21 mouse cellular contexts compared by ENCODE assay signal in the genomic region with DNA sequence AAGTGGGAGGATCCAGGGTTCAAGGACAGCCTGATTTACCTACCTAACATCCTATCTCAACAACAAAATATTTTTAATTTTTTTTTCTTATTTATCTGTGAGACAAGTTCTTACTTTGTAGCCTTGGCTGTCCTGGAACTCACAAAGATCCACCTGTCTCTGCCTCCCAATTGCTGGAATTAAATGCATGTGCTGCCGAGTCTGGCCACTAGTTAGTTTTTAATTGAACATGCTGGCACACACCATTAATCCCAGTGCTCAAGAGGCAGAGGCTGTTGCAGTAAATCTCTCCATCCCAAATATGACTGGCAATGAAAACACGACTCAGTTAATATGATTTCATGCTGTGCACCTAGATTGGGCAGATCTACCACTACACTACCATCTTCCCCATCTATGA. TPM values are rescaled to one million over a fixed set of nuclear protein-coding genes. Genes with fewer than 3 reads are reported as not detected.
"Had no signal": no experiment of that assay in that cellular context is flagged by ENCODE, and none has a peak within 500 bp of the region (broad histone marks: within the 10 kb centered on the region; RNA-seq: fewer than 3 reads in every experiment).

No protein-coding gene starts in this region.

- H3K36me3 ChIP-seq: kidney, embryonic 15.5 days; limb, embryonic 12.5 days; limb, embryonic 15.5 days; midbrain, embryonic 10.5 days; midbrain, embryonic 13.5 days; neural tube, embryonic 13.5 days; stomach, embryonic 15.5 days had no signal

- H3K9me3 ChIP-seq: kidney, embryonic 15.5 days; limb, embryonic 12.5 days; limb, embryonic 15.5 days; midbrain, embryonic 10.5 days; midbrain, embryonic 13.5 days; neural tube, embryonic 13.5 days; stomach, embryonic 15.5 days had no signal

- H3K27ac ChIP-seq: kidney, embryonic 15.5 days; left cerebral cortex, adult 2 months; limb, embryonic 12.5 days; limb, embryonic 15.5 days; liver, embryonic 14.5 days; midbrain, embryonic 10.5 days; midbrain, embryonic 13.5 days; neural tube, embryonic 13.5 days; stomach, embryonic 15.5 days had no signal

- H3K4me1 ChIP-seq: limb, embryonic 12.5 days had no signal

- H3K27me3 ChIP-seq: limb, embryonic 15.5 days; stomach, embryonic 15.5 days had no signal

- DNase-seq: kidney, adult 8-10 months; kidney, postnatal 10 days; kidney, postnatal 36 days; layer of hippocampus, postnatal 36 days; liver, postnatal 0 days; lung, embryonic 14.5 days; lung, postnatal 36 days; retina, postnatal 1 day; right cerebral cortex, postnatal 25 days; spleen, adult 18-20 months; thymus, postnatal 25 days had no signal

- H3K4me3 ChIP-seq: left cerebral cortex, adult 2 months; limb, embryonic 15.5 days; myocyte; neural tube, embryonic 13.5 days; stomach, embryonic 15.5 days had no signal

RNA-seq across cellular contexts. Expression of gene Fcho1, which starts 17.3 kb away (rescaled TPM):
- polyA plus RNA-seq: myocyte had no signal
